In the genomic region with DNA sequence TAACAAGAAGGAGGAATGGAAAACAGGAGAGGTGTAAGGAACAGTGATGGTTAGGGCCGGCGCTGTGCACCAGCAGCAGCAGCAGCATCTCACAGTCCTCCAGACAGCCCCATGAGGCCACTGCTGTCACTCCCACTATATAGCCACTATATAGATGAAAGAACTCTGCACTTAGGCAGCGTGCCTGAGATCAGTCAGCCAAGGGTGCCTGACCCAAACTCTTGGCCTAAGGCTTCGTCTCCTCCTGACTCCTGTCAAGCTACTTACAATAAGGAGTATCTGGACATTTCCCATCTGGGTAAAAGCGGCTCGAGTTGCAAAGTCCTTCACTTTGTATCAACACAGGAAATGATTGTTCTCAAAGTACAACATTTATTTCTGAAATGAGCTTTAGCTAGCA, we compare ENCODE assay signal across 15 mouse cellular contexts.
DNase-seq lines count a peak whose midpoint lies in the region; ATAC-seq and TF ChIP-seq lines count a peak whose summit lies in the region.
"Had no signal": no experiment of that assay in that cellular context is flagged by ENCODE, and none has a peak within 500 bp of the region (broad histone marks: within the 10 kb centered on the region; RNA-seq: fewer than 3 reads in every experiment).

No protein-coding gene starts in this region.

- H3K27me3 ChIP-seq in heart, embryonic 12.5 days (replicated peaks), result no peaks in the 10 kb centered on the region
- H3K27me3 ChIP-seq in lung, postnatal 0 days (replicated peaks; ENCODE audit: insufficient read depth, low read length), result no peaks in the 10 kb centered on the region
- H3K27me3 ChIP-seq in forebrain, postnatal 0 days (ENCODE audit: insufficient read depth, low read length), result no peaks in the 10 kb centered on the region

- no peaks in the 10 kb centered on the region for H3K9me3 ChIP-seq in heart, embryonic 12.5 days (replicated peaks)
- H3K9me3 ChIP-seq in lung, postnatal 0 days (ENCODE audit: low read length), result no peaks in the 10 kb centered on the region
- H3K9me3 ChIP-seq in forebrain, postnatal 0 days (ENCODE audit: low read length), result no peaks in the 10 kb centered on the region

- no peak for TF ChIP-seq POLR2A in cortical plate, adult 2 months (IDR thresholded peaks at IDR 0.05; ENCODE audit: extremely low read depth, insufficient read depth, low read length)

- no peaks in the 10 kb centered on the region for H3K36me3 ChIP-seq in heart, embryonic 12.5 days
- H3K36me3 ChIP-seq in lung, postnatal 0 days (ENCODE audit: insufficient read depth, low read length), result no peaks in the 10 kb centered on the region
- no peaks in the 10 kb centered on the region for H3K36me3 ChIP-seq in forebrain, postnatal 0 days (ENCODE audit: insufficient read depth)

- H3K9ac ChIP-seq in heart, embryonic 12.5 days, result no peak overlapping the region
- H3K9ac ChIP-seq in lung, postnatal 0 days (replicated peaks; ENCODE audit: low read depth), result no peak overlapping the region
- H3K9ac ChIP-seq in forebrain, postnatal 0 days, result no peak overlapping the region

- H3K4me1 ChIP-seq in heart, embryonic 12.5 days (replicated peaks), result no peaks in the 10 kb centered on the region
- H3K4me1 ChIP-seq in cortical plate, adult 2 months (ENCODE audit: control insufficient read depth, insufficient read depth, low read length), result peaks cover 4% of the 10 kb centered on the region
- H3K4me1 ChIP-seq in lung, postnatal 0 days (ENCODE audit: insufficient read depth, low read depth, low read length), result no peaks in the 10 kb centered on the region
- H3K4me1 ChIP-seq in forebrain, postnatal 0 days (ENCODE audit: insufficient read depth), result no peaks in the 10 kb centered on the region
- H3K4me1 ChIP-seq: megakaryocyte, embryonic 14.5 days had no signal

- TF ChIP-seq EP300 in lung, postnatal 0 days (IDR thresholded peaks at IDR 0.05), result peak; percentile 43; the same call in 1 of the 2 replicates

- DNase-seq in heart, postnatal 14 days, result peak; percentile 5 to 22
- DNase-seq in embryo, embryonic 11.5 days (ENCODE audit: low read depth, low spot score), result peak; percentile 7
- DNase-seq in lung, postnatal 0 days (ENCODE audit: low spot score), result peak; percentile 89
- DNase-seq in urinary bladder, postnatal 36 days (ENCODE audit: low spot score in 2 of 2), result no peak
- DNase-seq in forebrain, postnatal 0 days, result no peak
- no peak for DNase-seq in adrenal gland, postnatal 14 days
- DNase-seq: adrenal gland, adult 2 months; cerebellum, postnatal 10 days; gastrocnemius, postnatal 14 days; layer of hippocampus, postnatal 36 days; right cerebral cortex, postnatal 14 days had no signal

- ATAC-seq in heart, embryonic 12.5 days (ENCODE audit: insufficient number of reproducible peaks, low FRiP score), result no peak
- ATAC-seq in lung, postnatal 0 days, result peak; percentile 90
- ATAC-seq in forebrain, postnatal 0 days, result no peak

- no peak overlapping the region for H3K4me3 ChIP-seq in heart, embryonic 12.5 days
- no peak overlapping the region for H3K4me3 ChIP-seq in cortical plate, adult 2 months (ENCODE audit: insufficient read depth, low read length)
- no peak overlapping the region for H3K4me3 ChIP-seq in lung, postnatal 0 days (ENCODE audit: low read depth, low read length)
- no peak overlapping the region for H3K4me3 ChIP-seq in forebrain, postnatal 0 days (ENCODE audit: low read depth, low read length)
- H3K4me3 ChIP-seq: megakaryocyte, embryonic 14.5 days had no signal

- WGBS in heart, embryonic 12.5 days, result 48% methylated on average over 6 of the region's 6 CpGs
- WGBS in lung, postnatal 0 days, result 35% methylated on average over 6 of the region's 6 CpGs
- 82% methylated on average over 6 of the region's 6 CpGs for WGBS in forebrain, postnatal 0 days

- no peak for TF ChIP-seq CTCF in cortical plate, adult 2 months (IDR thresholded peaks at IDR 0.05; ENCODE audit: extremely low read depth, insufficient read depth, low read length)
- TF ChIP-seq CTCF in lung, postnatal 0 days (IDR thresholded peaks at IDR 0.05), result no peak
- TF ChIP-seq CTCF in forebrain, postnatal 0 days (IDR thresholded peaks at IDR 0.05; ENCODE audit: low read depth), result no peak

- intact Hi-C loops in heart, postnatal 14 days (cut with DNase I), result no loop called here

- H3K27ac ChIP-seq in heart, embryonic 12.5 days (ENCODE audit: poor library complexity, severe bottlenecking), result no peak overlapping the region
- H3K27ac ChIP-seq in cortical plate, adult 2 months (ENCODE audit: insufficient read depth, low read length), result peak overlapping the region; percentile 91
- H3K27ac ChIP-seq in lung, postnatal 0 days (ENCODE audit: low read length), result no peak overlapping the region
- H3K27ac ChIP-seq in forebrain, postnatal 0 days (ENCODE audit: low read depth, low read length), result no peak overlapping the region

- no peak overlapping the region for H3K4me2 ChIP-seq in heart, embryonic 12.5 days
- no peak overlapping the region for H3K4me2 ChIP-seq in lung, postnatal 0 days (replicated peaks; ENCODE audit: low read depth, low read length)
- no peak overlapping the region for H3K4me2 ChIP-seq in forebrain, postnatal 0 days (ENCODE audit: low read depth)
- H3K4me2 ChIP-seq: liver, embryonic 11.5 days had no signal

Comparison
In these comparisons a context has a peak if more than half of its experiments do, and no peak if none do; other contexts are left out.
1. DNase-seq: peak in heart, postnatal 14 days (2 of 2), embryo, embryonic 11.5 days (single experiment) and lung, postnatal 0 days (single experiment); none in urinary bladder, postnatal 36 days (0 of 2), forebrain, postnatal 0 days (single experiment) and adrenal gland, postnatal 14 days (single experiment).